Mouse (Mus musculus) liver, embryonic 15.5 days (tissue): Measurements from ENCODE around the gene Enah. TPM values are rescaled to one million over a fixed set of nuclear protein-coding genes. Genes with fewer than 3 reads are reported as not detected.

Experiments used
- ATAC-seq: fragments of 200-750 bp; cut with Nextera tagmentation; 2 replicates; pipeline ENCODE4 v1.8.0; 2017; ENCODE audit warnings: moderate number of reproducible peaks, mild to moderate bottlenecking, moderate library complexity; ENCODE audit not compliant: insufficient read depth
- H3K27ac ChIP-seq: fragments of 300-500 bp; sonication (generic); replicated peaks from 2 replicates; pipeline ENCODE4 v1.5.1; 2015; ENCODE audit warnings: mild to moderate bottlenecking, inconsistent platforms
- H3K27me3 ChIP-seq: fragments of 300-500 bp; sonication (generic); 2 replicates; pipeline ENCODE4 v1.6.1; 2015; ENCODE audit warnings: mild to moderate bottlenecking, inconsistent platforms
- H3K36me3 ChIP-seq: fragments of 300-500 bp; sonication (generic); replicated peaks from 2 replicates; pipeline ENCODE4 v1.6.1; 2015; ENCODE audit warnings: moderate library complexity, mild to moderate bottlenecking, inconsistent platforms
- H3K4me1 ChIP-seq: fragments of 300-500 bp; sonication (generic); replicated peaks from 2 replicates; pipeline ENCODE4 v1.6.1; 2015; ENCODE audit warnings: inconsistent platforms
- H3K4me2 ChIP-seq: fragments of 300-500 bp; sonication (generic); 2 replicates; pipeline ENCODE4 v1.6.1; 2015; ENCODE audit warnings: moderate library complexity, mild to moderate bottlenecking, inconsistent platforms
- H3K4me3 ChIP-seq: fragments of 300-500 bp; sonication (generic); replicated peaks from 2 replicates; pipeline ENCODE4 v1.5.1; 2015; ENCODE audit warnings: mild to moderate bottlenecking, inconsistent platforms
- H3K9ac ChIP-seq: fragments of 300-500 bp; sonication (generic); 2 replicates; pipeline ENCODE4 v1.6.1; 2015; ENCODE audit warnings: moderate library complexity, mild to moderate bottlenecking, inconsistent platforms
- H3K9me3 ChIP-seq: fragments of 300-500 bp; sonication (generic); replicated peaks from 2 replicates; pipeline ENCODE4 v1.6.1; 2016; ENCODE audit warnings: inconsistent platforms
- WGBS: fragments of 180-500 bp; shearing (Covaris S2); methylation state at CpG from one replicate; pipeline ENCODE4 v1.1.7; 2015; ENCODE audit warnings: mixed read lengths; ENCODE audit not compliant: insufficient replicate concordance; 5-methylcytosine and 5-hydroxymethylcytosine counted together
- polyA plus RNA-seq: library from polyadenylated mRNA; unstranded; fragments of >200 nt; fragmentation: Nextera tagmentation; extraction: Ambion mirVana; gene quantifications from 2 replicates; pipeline ENCODE4 v1.2.1, GENCODE M21; 2015

Gene Enah
- polyA plus RNA-seq, 1 experiment from 2014 or later, result 0.71 TPM

GRCm38 (mm10) chr1:181853081-181853736 is 166.6 kb downstream of the Enah start:
- Histone ChIP-seq H3K27ac (peak overlapping the region; percentile 61; the same call in 1 of the 2 replicates), H3K4me2 (peak overlapping the region; percentile 49), H3K9me3 (no peaks in the 10 kb centered on the region), H3K36me3 (no peaks in the 10 kb centered on the region), H3K4me1 (peaks cover 12% of the 10 kb centered on the region), H3K9ac (no peak overlapping the region), H3K4me3 (peak overlapping the region; percentile 42), H3K27me3 (peaks cover 22% of the 10 kb centered on the region)
- peak; percentile 42; the same call in 1 of the 2 replicates for ATAC-seq
- WGBS, result 4% methylated on average over 15 of the region's 21 CpGs

DNA sequence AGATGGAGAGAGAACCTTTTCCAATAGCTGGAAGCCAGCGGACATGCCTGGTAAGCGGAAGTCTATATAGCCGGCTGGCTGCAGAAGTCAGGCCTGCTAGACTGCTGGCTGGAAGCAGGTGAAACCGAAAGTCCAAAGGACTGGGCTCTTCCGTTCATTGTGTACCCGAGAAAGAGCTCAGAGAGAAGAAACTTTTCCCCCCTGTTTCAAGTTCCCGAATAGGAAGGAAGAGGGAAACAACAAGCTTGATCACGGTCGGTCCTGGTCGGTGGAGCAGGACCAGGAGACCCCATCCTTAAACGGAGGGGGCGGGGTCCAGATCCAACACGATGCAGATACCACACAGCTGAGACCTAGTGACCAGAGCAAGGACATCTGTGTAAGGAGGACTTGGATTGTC is 167.3 kb downstream of the Enah start:
- H3K27ac ChIP-seq, result peak overlapping the region; percentile 61
- peak overlapping the region; percentile 49 for H3K4me2 ChIP-seq
- ATAC-seq, result no peak
- peaks cover 12% of the 10 kb centered on the region for H3K4me1 ChIP-seq
- peaks cover 22% of the 10 kb centered on the region for H3K27me3 ChIP-seq
- no peak overlapping the region for H3K9ac ChIP-seq
- H3K4me3 ChIP-seq, result peak overlapping the region; percentile 42
- H3K9me3 ChIP-seq, result no peaks in the 10 kb centered on the region
- no peaks in the 10 kb centered on the region for H3K36me3 ChIP-seq
- WGBS, result 18% methylated on average over 13 of the region's 13 CpGs

- no peak overlapping the region for H3K4me2 ChIP-seq
- peaks cover 22% of the 10 kb centered on the region for H3K27me3 ChIP-seq
- H3K27ac ChIP-seq, result no peak overlapping the region
- no peaks in the 10 kb centered on the region for H3K9me3 ChIP-seq
- no peak overlapping the region for H3K9ac ChIP-seq
- H3K4me1 ChIP-seq, result peaks cover 12% of the 10 kb centered on the region
- 67% methylated on average over 12 of the region's 12 CpGs for WGBS
- ATAC-seq, result no peak
- H3K36me3 ChIP-seq, result no peaks in the 10 kb centered on the region
- no peak overlapping the region for H3K4me3 ChIP-seq
Observed at GRCm38 (mm10) chr1:181851521-181852310, 168.1 kb downstream of the Enah start.

DNA sequence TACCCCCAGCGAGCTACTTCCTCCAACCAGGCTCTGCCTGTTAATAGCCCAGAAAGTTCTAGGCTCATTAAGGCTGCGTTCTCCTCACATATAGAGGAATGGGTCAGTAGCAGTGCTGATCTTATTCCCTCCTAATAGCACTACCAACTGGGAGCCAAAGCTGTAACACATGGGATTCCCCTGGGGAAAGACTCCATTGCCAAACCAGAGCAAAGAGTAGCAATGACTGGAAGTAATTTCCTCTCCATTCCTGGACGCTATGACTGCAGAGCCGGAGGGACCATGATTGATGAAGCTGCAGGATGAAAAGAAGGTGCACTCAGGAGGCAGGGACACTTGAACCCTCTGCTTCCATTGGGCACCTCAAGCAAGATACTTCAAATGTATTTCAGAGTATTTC is 169.3 kb downstream of the Enah start:
- Histone ChIP-seq H3K4me1 (peaks cover 15% of the 10 kb centered on the region), H3K27ac (no peak overlapping the region), H3K9ac (no peak overlapping the region), H3K36me3 (no peaks in the 10 kb centered on the region), H3K4me3 (no peak overlapping the region), H3K27me3 (peaks cover 22% of the 10 kb centered on the region), H3K9me3 (no peaks in the 10 kb centered on the region), H3K4me2 (no peak overlapping the region)
- no peak for ATAC-seq
- WGBS, result 69% methylated on average over 4 of the region's 4 CpGs

DNA sequence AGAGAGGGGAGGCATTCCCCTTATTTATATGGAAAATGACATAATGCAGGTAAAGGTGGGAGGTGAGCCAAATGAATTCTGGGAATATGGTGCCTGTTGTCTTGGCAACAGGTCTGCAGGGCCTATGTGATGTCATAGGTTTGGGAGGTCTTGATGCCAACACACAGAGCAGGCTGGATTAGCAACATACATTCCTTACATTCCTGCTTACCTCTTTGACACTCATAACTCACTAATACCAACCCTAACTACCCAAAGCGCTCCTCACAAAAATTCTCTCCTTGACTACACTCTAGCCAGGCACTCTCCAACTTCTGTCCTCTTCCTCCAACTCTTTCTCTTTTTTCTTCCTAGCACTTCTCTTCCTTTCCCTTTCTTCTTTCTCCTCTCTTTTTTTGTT is 171.6 kb downstream of the Enah start:
- H3K4me3 ChIP-seq, result no peak overlapping the region
- no peaks in the 10 kb centered on the region for H3K9me3 ChIP-seq
- WGBS, result 85% methylated on average over 1 of the region's 1 CpGs
- peaks cover 18% of the 10 kb centered on the region for H3K27me3 ChIP-seq
- no peak overlapping the region for H3K27ac ChIP-seq
- H3K9ac ChIP-seq, result no peak overlapping the region
- no peak overlapping the region for H3K4me2 ChIP-seq
- ATAC-seq, result no peak
- peaks cover 25% of the 10 kb centered on the region for H3K4me1 ChIP-seq
- no peaks in the 10 kb centered on the region for H3K36me3 ChIP-seq

DNA sequence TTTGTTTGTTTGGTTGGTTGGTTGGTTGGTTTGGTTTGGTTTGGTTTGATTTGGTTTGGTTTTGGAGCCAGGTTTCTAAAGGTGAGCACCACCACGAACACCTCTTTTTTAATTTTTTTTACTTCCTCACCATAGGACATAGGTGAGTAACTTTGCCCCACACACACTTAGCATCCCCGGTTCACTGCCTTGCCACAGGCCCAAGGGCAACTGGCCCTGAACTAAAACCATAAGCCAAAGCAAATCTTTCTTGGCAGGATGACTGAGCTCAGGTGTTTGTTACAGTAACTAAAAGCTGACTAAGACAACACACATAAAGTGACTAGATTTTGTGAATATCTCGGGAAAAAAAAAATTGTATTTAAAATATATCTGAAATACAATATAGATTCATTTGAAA is 172.4 kb downstream of the Enah start:
- peaks cover 9% of the 10 kb centered on the region; the same call in 1 of the 2 replicates for H3K27me3 ChIP-seq
- WGBS, result 67% methylated on average over 3 of the region's 3 CpGs
- no peak overlapping the region for H3K4me3 ChIP-seq
- no peak overlapping the region for H3K27ac ChIP-seq
- no peaks in the 10 kb centered on the region for H3K9me3 ChIP-seq
- H3K4me2 ChIP-seq, result no peak overlapping the region
- H3K4me1 ChIP-seq, result peaks cover 27% of the 10 kb centered on the region
- no peak overlapping the region for H3K9ac ChIP-seq
- H3K36me3 ChIP-seq, result no peaks in the 10 kb centered on the region
- no peak for ATAC-seq

Other genes with a start within 250 kb of the Enah start
- 250 and 253 TPM in 2 replicates for gene Lbr, start 176.9 kb downstream of the Enah start, polyA plus RNA-seq
- 60.3 and 75.7 TPM in 2 replicates for gene Srp9, start 104.7 kb upstream of the Enah start, polyA plus RNA-seq
- gene Vmn1r1, start 144.5 kb upstream of the Enah start, polyA plus RNA-seq, result not detected in 2 replicates